Mouse (Mus musculus) olfactory bulb, adult 2 months (tissue): ENCODE results near the gene Zbtb21.

ENCODE experiments used
- CTCF ChIP-seq: fragments of 200-500 bp; IDR thresholded peaks from 2 replicates; pipeline ENCODE4 v1.5.1; 2012; ENCODE audit warnings: low read depth, mild to moderate bottlenecking, low read length, moderate library complexity; ENCODE audit not compliant: insufficient read depth
- POLR2A ChIP-seq: fragments of 200-500 bp; IDR thresholded peaks from 2 replicates; pipeline ENCODE4 v1.6.1; 2012; ENCODE audit warnings: mild to moderate bottlenecking, low read depth, low read length, moderate library complexity; ENCODE audit not compliant: insufficient read depth

- no peak for TF ChIP-seq POLR2A
- TF ChIP-seq CTCF: no peak
Measured at GRCm38 (mm10) chr16:97956011-97956410, 6.4 kb downstream of the Zbtb21 start.
